Mouse (Mus musculus): Measurements from ENCODE around the gene Fam193a. TPM values are rescaled to one million over a fixed set of nuclear protein-coding genes. Genes with fewer than 3 reads are reported as not detected.

Gene Fam193a
- total and polyA plus RNA-seq, 3 experiments: 10.9 to 317 (median 37.1) TPM

GRCm38 (mm10) chr5:34413921-34414320 lies 44.2 kb downstream of the Fam193a start:
- Histone ChIP-seq H3K9me3 (replicated peaks; ENCODE audit: insufficient read depth, low read length) (no peaks in the 10 kb centered on the region), H3K79me2 (ENCODE audit: control insufficient read depth, insufficient read depth, low read length, poor library complexity) (peaks cover 12% of the 10 kb centered on the region), H3K27ac (ENCODE audit: control insufficient read depth, low read depth, low read length) (no peak overlapping the region), H3K36me3 (ENCODE audit: control insufficient read depth in 1 of 2, insufficient read depth in 2 of 2, low read length in 2 of 2) (peaks cover 4 to 34% of the 10 kb centered on the region in 2 experiments; a peak in 3 of 4 replicates), H3K9ac (ENCODE audit: control insufficient read depth, low read depth, low read length, poor library complexity, severe bottlenecking) (no peak overlapping the region), H3K27me3 (ENCODE audit: control insufficient read depth in 1 of 2, insufficient read depth in 2 of 2, low read length in 2 of 2) (no peaks in the 10 kb centered on the region), H3K4me1 (ENCODE audit: control insufficient read depth in 1 of 2, insufficient read depth in 2 of 2, low read length in 2 of 2) (peaks cover 1 to 14% of the 10 kb centered on the region in 2 experiments), H3K4me3 (ENCODE audit: control insufficient read depth in 1 of 2, insufficient read depth in 1 of 2, low read depth in 2 of 2, low read length in 2 of 2) (no peak overlapping the region)
- DNase-seq (ENCODE audit: low read depth, low spot score): peak; percentile 31
- TF ChIP-seq ZNF384 (IDR thresholded peaks at IDR 0.05; ENCODE audit: low read depth, low read length) (peak; percentile 26; the same call in 1 of the 2 replicates), E2F4 (IDR thresholded peaks at IDR 0.05; ENCODE audit: borderline replicate concordance, low read depth, low read length) (no peak)

GRCm38 (mm10) chr5:34417251-34418008 lies 47.7 kb downstream of the Fam193a start:
- H3K27ac ChIP-seq (ENCODE audit: control insufficient read depth, low read depth, low read length): no peak overlapping the region
- peaks cover 4 to 14% of the 10 kb centered on the region in 2 experiments for H3K4me1 ChIP-seq (ENCODE audit: control insufficient read depth in 1 of 2, insufficient read depth in 2 of 2, low read length in 2 of 2)
- H3K9me3 ChIP-seq (replicated peaks; ENCODE audit: insufficient read depth, low read length): no peaks in the 10 kb centered on the region
- peaks cover 5% of the 10 kb centered on the region for H3K79me2 ChIP-seq (ENCODE audit: control insufficient read depth, insufficient read depth, low read length, poor library complexity)
- peaks cover 17 to 21% of the 10 kb centered on the region in 2 experiments for H3K36me3 ChIP-seq (ENCODE audit: control insufficient read depth in 1 of 2, insufficient read depth in 2 of 2, low read length in 2 of 2)
- no peaks in the 10 kb centered on the region for H3K27me3 ChIP-seq (ENCODE audit: control insufficient read depth in 1 of 2, insufficient read depth in 2 of 2, low read length in 2 of 2)
- peak; percentile 29 for DNase-seq (ENCODE audit: low read depth, low spot score)
- no peak overlapping the region for H3K9ac ChIP-seq (ENCODE audit: control insufficient read depth, low read depth, low read length, poor library complexity, severe bottlenecking)
- no peak overlapping the region for H3K4me3 ChIP-seq (ENCODE audit: control insufficient read depth in 1 of 2, insufficient read depth in 1 of 2, low read depth in 2 of 2, low read length in 2 of 2)
- TF ChIP-seq POLR2A (IDR thresholded peaks at IDR 0.05; ENCODE audit: control insufficient read depth in 1 of 2, insufficient read depth in 1 of 2, low read depth in 1 of 2, low read length in 2 of 2, poor library complexity in 1 of 2): no peak
- no peak for TF ChIP-seq POLR2AphosphoS5 (IDR thresholded peaks at IDR 0.05; ENCODE audit: borderline replicate concordance, low read depth, low read length)
- no peak for TF ChIP-seq MXI1 (IDR thresholded peaks at IDR 0.05; ENCODE audit: low read depth, low read length)
- TF ChIP-seq MAFK (IDR thresholded peaks at IDR 0.05; ENCODE audit: borderline replicate concordance, low read depth, low read length): no peak
- no peak for TF ChIP-seq CHD1 (IDR thresholded peaks at IDR 0.05; ENCODE audit: low read depth, low read length)
- TF ChIP-seq RCOR1 (IDR thresholded peaks at IDR 0.05; ENCODE audit: low read depth, low read length): peak; percentile 90
- TF ChIP-seq TBP (IDR thresholded peaks at IDR 0.05; ENCODE audit: low read depth, low read length): no peak
- peak; percentile 6 to 30; a peak in 2 of 4 replicates for TF ChIP-seq EP300 (IDR thresholded peaks at IDR 0.05; ENCODE audit: low read depth in 1 of 2, low read length in 2 of 2)
- TF ChIP-seq MYC (IDR thresholded peaks at IDR 0.05; ENCODE audit: low read depth, low read length): no peak
- no peak for TF ChIP-seq CTCF (IDR thresholded peaks at IDR 0.05 in 2 of 3, conservative IDR thresholded peaks at IDR 0.05 in 1 of 3; ENCODE audit: control insufficient read depth in 1 of 3, insufficient read depth in 1 of 3, low read depth in 2 of 3, low read length in 3 of 3, poor library complexity in 1 of 3, severe bottlenecking in 1 of 3)
- no peak for TF ChIP-seq RAD21 (IDR thresholded peaks at IDR 0.05; ENCODE audit: low read depth, low read length)
- no peak for TF ChIP-seq TCF12 (IDR thresholded peaks at IDR 0.05; ENCODE audit: low read depth, low read length)
- TF ChIP-seq USF1 (IDR thresholded peaks at IDR 0.05; ENCODE audit: low read depth, low read length): no peak
- peak; percentile 26; the same call in 1 of the 2 replicates for TF ChIP-seq GATA1 (IDR thresholded peaks at IDR 0.05; ENCODE audit: low read depth, low read length)
- TF ChIP-seq TAL1 (IDR thresholded peaks at IDR 0.05; ENCODE audit: low read length): no peak
- no peak for TF ChIP-seq ZC3H11A (IDR thresholded peaks at IDR 0.05; ENCODE audit: low read depth, low read length)
- TF ChIP-seq ZKSCAN1 (IDR thresholded peaks at IDR 0.05; ENCODE audit: low read depth, low read length): no peak
- TF ChIP-seq NRF1 (IDR thresholded peaks at IDR 0.05; ENCODE audit: insufficient read depth, low read depth, low read length, poor library complexity, severe bottlenecking): no peak
- TF ChIP-seq ZMIZ1 (IDR thresholded peaks at IDR 0.05; ENCODE audit: low read depth, low read length): no peak
- no peak for TF ChIP-seq ELF1 (IDR thresholded peaks at IDR 0.05; ENCODE audit: low read depth, low read length)
- no peak for TF ChIP-seq SIN3A (IDR thresholded peaks at IDR 0.05; ENCODE audit: low read length)
- TF ChIP-seq MAX (IDR thresholded peaks at IDR 0.05; ENCODE audit: low read length): no peak
- no peak for TF ChIP-seq NELFE (IDR thresholded peaks at IDR 0.05; ENCODE audit: low read depth, low read length)

All from MEL (cell line).